Mouse (Mus musculus): ENCODE data around the gene Cenpx. TPM values are rescaled to one million over a fixed set of nuclear protein-coding genes. Genes with fewer than 3 reads are reported as not detected.

Cenpx gene
- 85.8 TPM for polyA plus RNA-seq (2017; shearing (Covaris generic))

GRCm38 (mm10) chr11:120713580-120714518 lies at the start of gene Cenpx, which contains the start of gene Lrrc45:
TSS of gene Cenpx (minus strand) at chr11:120713738.
TSS of gene Lrrc45 (plus strand) at chr11:120713925.

GRCm38 (mm10) chr11:120762672-120763041 lies 49.1 kb upstream of the Cenpx start, which contains the start of gene Hmga1b:
TSS of gene Hmga1b (plus strand) at chr11:120762794.

GRCm38 (mm10) chr11:120731858-120732680 lies 18.5 kb upstream of the Cenpx start, which contains the start of gene Cbr2:
TSS of gene Cbr2 (minus strand) at chr11:120732114.

GRCm38 (mm10) chr11:120727169-120727527 lies 13.6 kb upstream of the Cenpx start, which contains the start of gene Dcxr:
TSS of gene Dcxr (minus strand) at chr11:120727281.

GRCm38 (mm10) chr11:120721124-120722066 lies 7.9 kb upstream of the Cenpx start, which contains the start of gene Rac3:
TSS of gene Rac3 (plus strand) at chr11:120721470.

GRCm38 (mm10) chr11:120672687-120673593 lies 40.6 kb downstream of the Cenpx start, which contains the start of gene Aspscr1:
TSS of gene Aspscr1 (plus strand) at chr11:120672973.

GRCm38 (mm10) chr11:120661076-120661460 lies 52.5 kb downstream of the Cenpx start, which contains the start of gene Notum:
TSS of gene Notum (minus strand) at chr11:120661175.

Other genes with a start within 250 kb of the Cenpx start
- 11.9 TPM for gene Arl16, start 246.1 kb downstream of the Cenpx start, polyA plus RNA-seq (2017; shearing (Covaris generic))
- 29.6 TPM for gene Mrpl12, start 229.1 kb downstream of the Cenpx start, polyA plus RNA-seq (2017; shearing (Covaris generic))
- 7.6 TPM for gene Slc25a10, start 221.9 kb downstream of the Cenpx start, polyA plus RNA-seq (2017; shearing (Covaris generic))
- gene Gcgr, start 183.0 kb downstream of the Cenpx start, polyA plus RNA-seq (2017; shearing (Covaris generic)), result not detected
- gene Mcrip1, start 164.0 kb downstream of the Cenpx start, polyA plus RNA-seq (2017; shearing (Covaris generic)), result 59.6 TPM
- gene Ppp1r27, start 162.6 kb downstream of the Cenpx start, polyA plus RNA-seq (2017; shearing (Covaris generic)), result not detected
- gene P4hb, start 140.5 kb downstream of the Cenpx start, polyA plus RNA-seq (2017; shearing (Covaris generic)), result 172 TPM
- 768 TPM for gene Arhgdia, start 132.1 kb downstream of the Cenpx start, polyA plus RNA-seq (2017; shearing (Covaris generic))
- gene Alyref, start 115.4 kb downstream of the Cenpx start, polyA plus RNA-seq (2017; shearing (Covaris generic)), result 279 TPM
- 67.7 TPM for gene Anapc11, start 115.3 kb downstream of the Cenpx start, polyA plus RNA-seq (2017; shearing (Covaris generic))
- gene Npb, start 105.3 kb downstream of the Cenpx start, polyA plus RNA-seq (2017; shearing (Covaris generic)), result not detected
- gene Pcyt2, start 95.8 kb downstream of the Cenpx start, polyA plus RNA-seq (2017; shearing (Covaris generic)), result 135 TPM
- gene Sirt7, start 88.5 kb downstream of the Cenpx start, polyA plus RNA-seq (2017; shearing (Covaris generic)), result 155 TPM
- gene Mafg, start 80.1 kb downstream of the Cenpx start, polyA plus RNA-seq (2017; shearing (Covaris generic)), result 31.8 TPM
- 0.44 TPM for gene Pycr1, start 70.0 kb downstream of the Cenpx start, polyA plus RNA-seq (2017; shearing (Covaris generic))
- not detected for gene Myadml2, start 65.6 kb downstream of the Cenpx start, polyA plus RNA-seq (2017; shearing (Covaris generic))
- gene Notum, start 52.6 kb downstream of the Cenpx start, polyA plus RNA-seq (2017; shearing (Covaris generic)), result not detected
- 111 TPM for gene Aspscr1, start 40.8 kb downstream of the Cenpx start, polyA plus RNA-seq (2017; shearing (Covaris generic))
- gene Lrrc45, start 187 bp upstream of the Cenpx start, polyA plus RNA-seq (2017; shearing (Covaris generic)), result 52.6 TPM
- gene Rac3, start 7.7 kb upstream of the Cenpx start, polyA plus RNA-seq (2017; shearing (Covaris generic)), result not detected
- 5.4 TPM for gene Dcxr, start 13.5 kb upstream of the Cenpx start, polyA plus RNA-seq (2017; shearing (Covaris generic))
- not detected for gene Cbr2, start 18.4 kb upstream of the Cenpx start, polyA plus RNA-seq (2017; shearing (Covaris generic))
- 9.5 TPM for gene Hmga1b, start 49.1 kb upstream of the Cenpx start, polyA plus RNA-seq (2017; shearing (Covaris generic))
- gene Rfng, start 70.5 kb upstream of the Cenpx start, polyA plus RNA-seq (2017; shearing (Covaris generic)), result 29.1 TPM
- 70.8 TPM for gene Gps1, start 70.5 kb upstream of the Cenpx start, polyA plus RNA-seq (2017; shearing (Covaris generic))
- 42.8 TPM for gene Dus1l, start 82.7 kb upstream of the Cenpx start, polyA plus RNA-seq (2017; shearing (Covaris generic))
- 39.2 TPM for gene Fasn, start 110.8 kb upstream of the Cenpx start, polyA plus RNA-seq (2017; shearing (Covaris generic))
- not detected for gene Ccdc57, start 219.1 kb upstream of the Cenpx start, polyA plus RNA-seq (2017; shearing (Covaris generic))
- 7.9 TPM for gene Slc16a3, start 234.7 kb upstream of the Cenpx start, polyA plus RNA-seq (2017; shearing (Covaris generic))